Mouse (Mus musculus): Measurements from ENCODE around the gene Psma6.

DNA sequence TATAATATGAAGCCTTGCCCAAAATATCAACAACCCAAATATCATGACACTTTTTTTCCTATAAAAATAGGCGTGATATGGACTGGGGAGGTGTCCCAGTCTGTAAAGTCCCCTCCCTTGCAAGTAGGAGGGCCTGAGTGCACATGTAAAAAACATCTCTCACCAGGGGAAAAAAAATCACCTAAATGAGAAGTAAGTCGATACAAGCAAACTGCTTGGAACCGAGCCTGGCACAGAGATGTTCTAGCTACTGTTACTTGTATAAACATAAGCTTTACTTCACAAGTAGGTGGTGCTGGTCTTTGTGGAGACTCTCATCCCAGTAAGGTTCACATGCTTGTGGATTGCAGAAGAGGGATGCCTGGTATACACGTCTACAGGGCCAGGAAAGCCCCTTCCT is 76.9 kb downstream of the Psma6 start:
- TF ChIP-seq USF2 (IDR thresholded peaks at IDR 0.05; ENCODE audit: borderline replicate concordance in 1 of 2, insufficient read depth in 1 of 2, low read depth in 1 of 2, low read length in 2 of 2) (no peak), EP300 (IDR thresholded peaks at IDR 0.05; ENCODE audit: low read depth in 1 of 2, low read length in 2 of 2) (no peak), CTCF (IDR thresholded peaks at IDR 0.05 in 2 of 3, conservative IDR thresholded peaks at IDR 0.05 in 1 of 3; ENCODE audit: control insufficient read depth in 1 of 3, insufficient read depth in 1 of 3, low read depth in 2 of 3, low read length in 3 of 3, poor library complexity in 1 of 3, severe bottlenecking in 1 of 3) (no peak), MAFK (IDR thresholded peaks at IDR 0.05; ENCODE audit: borderline replicate concordance, low read depth, low read length) (no peak), GATA1 (IDR thresholded peaks at IDR 0.05; ENCODE audit: low read depth, low read length) (no peak), TAL1 (IDR thresholded peaks at IDR 0.05; ENCODE audit: low read length) (no peak), ELF1 (IDR thresholded peaks at IDR 0.05; ENCODE audit: low read depth, low read length) (no peak)

Data from MEL (cell line).